Mouse (Mus musculus) testis, adult 2 months (tissue): ENCODE data around the gene Msrb2.

Experiments used
- CTCF ChIP-seq: fragments of 200-500 bp; IDR thresholded peaks from 2 replicates; pipeline ENCODE4 v1.5.1; 2012; ENCODE audit warnings: low read depth, mild to moderate bottlenecking, inconsistent platforms, low read length, moderate library complexity; ENCODE audit not compliant: control insufficient read depth, insufficient read depth, insufficient replicate concordance
- POLR2A ChIP-seq: fragments of 200-500 bp; IDR thresholded peaks from 2 replicates; pipeline ENCODE4 v1.6.1; 2012; ENCODE audit warnings: low read depth, mild to moderate bottlenecking, inconsistent platforms, low read length, moderate library complexity; ENCODE audit not compliant: control insufficient read depth

GRCm38 (mm10) chr2:19350167-19350566 lies 21.1 kb upstream of the Msrb2 start:
- no peak for TF ChIP-seq CTCF
- TF ChIP-seq POLR2A = no peak
